Mouse (Mus musculus) stomach, postnatal 0 days (tissue): ENCODE measurements at regions not wholly inside any gene's neighbourhood (a gene's known extent, or its start where the extent isn't known, plus 50 kb on each side); places are given as distances from the start of the nearest gene placed in this dataset.

Experiments
- ATAC-seq: fragments of 200-750 bp; cut with Nextera tagmentation; 2 replicates; pipeline ENCODE4 v1.8.0; 2017; ENCODE audit not compliant: low FRiP score, low TSS enrichment
- DNase-seq: peaks from one replicate; pipeline ENCODE4 v3.0.0-alpha.2; 2016; ENCODE audit warnings: low spot score
- H3K27ac ChIP-seq: fragments of 300-500 bp; sonication (generic); replicated peaks from 2 replicates; pipeline ENCODE4 v1.5.1; 2014; ENCODE audit warnings: mild to moderate bottlenecking, control low read depth
- H3K27me3 ChIP-seq: fragments of 300-500 bp; sonication (generic); 2 replicates; pipeline ENCODE4 v1.6.1; 2014; ENCODE audit warnings: low read length; ENCODE audit not compliant: control insufficient read depth, insufficient read depth
- H3K36me3 ChIP-seq: fragments of 300-500 bp; sonication (generic); 2 replicates; pipeline ENCODE4 v1.6.1; 2014; ENCODE audit warnings: low read length, mixed read lengths; ENCODE audit not compliant: control insufficient read depth, insufficient read depth
- H3K4me1 ChIP-seq: fragments of 300-500 bp; sonication (generic); replicated peaks from 2 replicates; pipeline ENCODE4 v1.6.1; 2014; ENCODE audit warnings: antibody characterized with exemption; ENCODE audit not compliant: control insufficient read depth, insufficient read depth
- H3K4me2 ChIP-seq: fragments of 300-500 bp; sonication (generic); replicated peaks from 2 replicates; pipeline ENCODE4 v1.6.1; 2014; ENCODE audit warnings: low read depth, mild to moderate bottlenecking, control low read depth, moderate library complexity
- H3K4me3 ChIP-seq: fragments of 300-500 bp; sonication (generic); 2 replicates; pipeline ENCODE4 v1.5.1; 2014; ENCODE audit warnings: low read depth, low read length, control low read depth
- H3K9ac ChIP-seq: fragments of 300-500 bp; sonication (generic); 2 replicates; pipeline ENCODE4 v1.6.1; 2014; ENCODE audit warnings: mild to moderate bottlenecking, low read length, control low read depth, mixed read lengths
- H3K9me3 ChIP-seq: fragments of 300-500 bp; sonication (generic); 2 replicates; pipeline ENCODE4 v1.6.1; 2016; ENCODE audit warnings: low read length; ENCODE audit not compliant: control insufficient read depth
- CTCF ChIP-seq: IDR thresholded peaks from 2 replicates; pipeline ENCODE4 v1.5.1; 2016; ENCODE audit warnings: antibody characterized with exemption, low read depth, mild to moderate bottlenecking, moderate library complexity
- EP300 ChIP-seq: optimal IDR thresholded peaks from 2 replicates; pipeline ENCODE3; 2016; ENCODE audit warnings: antibody characterized with exemption
- WGBS: fragments of 180-500 bp; shearing (Covaris S2); extraction: QIAGEN DNeasy Blood & Tissue Kit; methylation state at CpG from one replicate; pipeline ENCODE4 v1.1.7; 2014; 5-methylcytosine and 5-hydroxymethylcytosine counted together

GRCm38 (mm10) chr13:78602861-78603211 is 403.3 kb upstream of the Nr2f1 start:
- Histone ChIP-seq H3K27ac (no peak overlapping the region), H3K4me2 (no peak overlapping the region), H3K36me3 (no peaks in the 10 kb centered on the region), H3K27me3 (no peaks in the 10 kb centered on the region), H3K9me3 (no peaks in the 10 kb centered on the region), H3K4me3 (no peak overlapping the region), H3K4me1 (no peaks in the 10 kb centered on the region), H3K9ac (no peak overlapping the region)
- ATAC-seq = no peak
- WGBS = 60% methylated on average over 1 of the region's 1 CpGs
- DNase-seq = no peak
- TF ChIP-seq EP300 = no peak
- TF ChIP-seq CTCF = no peak

- Histone ChIP-seq H3K4me2 (no peak overlapping the region), H3K27ac (no peak overlapping the region), H3K9me3 (no peaks in the 10 kb centered on the region), H3K4me3 (no peak overlapping the region), H3K36me3 (no peaks in the 10 kb centered on the region), H3K27me3 (no peaks in the 10 kb centered on the region), H3K9ac (no peak overlapping the region), H3K4me1 (no peaks in the 10 kb centered on the region)
- DNase-seq = no peak
- WGBS = 58% methylated on average over 6 of the region's 6 CpGs
- no peak for ATAC-seq
- TF ChIP-seq EP300 (no peak), CTCF (no peak)
Measured at GRCm38 (mm10) chr13:78602211-78602860, 402.8 kb upstream of the Nr2f1 start.

GRCm38 (mm10) chr13:78580863-78581595 is 381.5 kb upstream of the Nr2f1 start:
- Histone ChIP-seq H3K36me3 (no peaks in the 10 kb centered on the region), H3K9me3 (no peaks in the 10 kb centered on the region), H3K27me3 (no peaks in the 10 kb centered on the region), H3K4me3 (no peak overlapping the region), H3K4me2 (no peak overlapping the region), H3K27ac (no peak overlapping the region), H3K4me1 (no peaks in the 10 kb centered on the region), H3K9ac (no peak overlapping the region)
- 66% methylated on average over 7 of the region's 7 CpGs for WGBS
- TF ChIP-seq EP300 (no peak), CTCF (no peak)
- ATAC-seq (no peak), DNase-seq (no peak)

GRCm38 (mm10) chr13:78577497-78577896 is 377.9 kb upstream of the Nr2f1 start:
- WGBS = 90% methylated on average over 1 of the region's 1 CpGs
- no peak overlapping the region for H3K4me3 ChIP-seq
- no peaks in the 10 kb centered on the region for H3K36me3 ChIP-seq
- no peak for DNase-seq
- no peak for ATAC-seq
- TF ChIP-seq CTCF (no peak), EP300 (no peak)
- H3K9me3 ChIP-seq = no peaks in the 10 kb centered on the region
- no peak overlapping the region for H3K9ac ChIP-seq
- no peak overlapping the region for H3K4me2 ChIP-seq
- no peaks in the 10 kb centered on the region for H3K27me3 ChIP-seq
- no peaks in the 10 kb centered on the region for H3K4me1 ChIP-seq
- H3K27ac ChIP-seq = no peak overlapping the region

- H3K4me1 ChIP-seq = no peaks in the 10 kb centered on the region
- no peak overlapping the region for H3K27ac ChIP-seq
- WGBS = 56% methylated on average over 9 of the region's 9 CpGs
- no peak for TF ChIP-seq CTCF
- TF ChIP-seq EP300 = no peak
- no peak overlapping the region for H3K9ac ChIP-seq
- no peaks in the 10 kb centered on the region for H3K27me3 ChIP-seq
- H3K36me3 ChIP-seq = no peaks in the 10 kb centered on the region
- no peak for ATAC-seq
- H3K4me2 ChIP-seq = no peak overlapping the region
- no peak overlapping the region for H3K4me3 ChIP-seq
- DNase-seq = no peak
- H3K9me3 ChIP-seq = no peaks in the 10 kb centered on the region
Measured at GRCm38 (mm10) chr13:78576300-78577296, 377.0 kb upstream of the Nr2f1 start.
